In the genomic region with DNA sequence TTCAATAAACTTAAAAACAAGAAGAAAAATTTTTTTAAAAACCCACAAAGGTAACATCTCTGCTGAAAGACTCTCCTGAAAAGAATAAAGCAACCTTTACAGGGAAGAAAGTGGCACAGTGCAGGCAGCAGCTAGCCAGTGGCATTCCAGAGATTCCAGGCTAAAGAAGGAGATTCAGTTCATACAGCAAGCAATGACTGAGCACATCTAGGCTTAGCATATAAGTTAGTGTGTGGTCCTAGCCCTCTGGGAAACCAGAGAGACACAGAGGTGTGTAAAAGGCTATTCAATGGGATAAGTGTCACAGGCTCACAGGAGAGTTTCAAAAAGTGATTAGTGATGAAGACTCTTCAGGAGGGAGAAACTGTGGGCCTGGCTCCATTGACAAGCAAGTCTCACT, we compare ENCODE assay signal across 19 mouse cellular contexts.
A peak's percentile ranks its signal among the peaks of the same experiment; 100 is the strongest.
DNase-seq lines count a peak whose midpoint lies in the region; ATAC-seq lines count a peak whose summit lies in the region.
"Had no signal": no experiment of that assay in that cellular context is flagged by ENCODE, and none has a peak within 500 bp of the region (broad histone marks: within the 10 kb centered on the region; RNA-seq: fewer than 3 reads in every experiment).

No protein-coding gene starts in this region.

- no peak overlapping the region for H3K4me3 ChIP-seq in midbrain, embryonic 10.5 days
- no peak overlapping the region for H3K4me3 ChIP-seq in midbrain, embryonic 13.5 days (replicated peaks)
- no peak overlapping the region for H3K4me3 ChIP-seq in embryonic facial prominence, embryonic 10.5 days
- H3K4me3 ChIP-seq: gastrocnemius, adult 2 months; heart, embryonic 12.5 days; hindbrain, embryonic 15.5 days; limb, embryonic 13.5 days; neural tube, embryonic 12.5 days had no signal

- H3K9me3 ChIP-seq in midbrain, embryonic 10.5 days (replicated peaks) = no peaks in the 10 kb centered on the region
- no peaks in the 10 kb centered on the region for H3K9me3 ChIP-seq in midbrain, embryonic 13.5 days
- H3K9me3 ChIP-seq in embryonic facial prominence, embryonic 10.5 days = no peaks in the 10 kb centered on the region
- H3K9me3 ChIP-seq: heart, embryonic 12.5 days; hindbrain, embryonic 15.5 days; limb, embryonic 13.5 days; neural tube, embryonic 12.5 days had no signal

- no peak overlapping the region for H3K4me2 ChIP-seq in midbrain, embryonic 13.5 days (replicated peaks)
- H3K4me2 ChIP-seq: heart, embryonic 12.5 days; hindbrain, embryonic 15.5 days; limb, embryonic 13.5 days; neural tube, embryonic 12.5 days had no signal

- peak; percentile 19 for DNase-seq in midbrain, embryonic 10.5 days (ENCODE audit: low spot score)
- peak; percentile 4 for DNase-seq in ZHBTc4 (ENCODE audit: low read depth, low spot score)
- DNase-seq in embryonic facial prominence, embryonic 10.5 days (ENCODE audit: low spot score) = peak; percentile 22
- no peak for DNase-seq in layer of hippocampus, postnatal 25 days (ENCODE audit: extremely low spot score in 1 of 2, low spot score in 1 of 2)
- no peak for DNase-seq in left cerebral cortex, postnatal 10 days (ENCODE audit: extremely low spot score in 1 of 2, low spot score in 2 of 2)
- DNase-seq in adrenal gland, postnatal 36 days = no peak
- DNase-seq: adrenal gland, adult 8-10 months; cerebellum, adult 9-11 months; gastrocnemius, adult 2 months; right cerebral cortex, adult 18-20 months had no signal

- no peak overlapping the region for H3K9ac ChIP-seq in midbrain, embryonic 13.5 days (replicated peaks)
- H3K9ac ChIP-seq: heart, embryonic 12.5 days; hindbrain, embryonic 15.5 days; limb, embryonic 13.5 days; liver, embryonic 14.5 days; neural tube, embryonic 12.5 days had no signal

- no peaks in the 10 kb centered on the region for H3K36me3 ChIP-seq in midbrain, embryonic 10.5 days
- no peaks in the 10 kb centered on the region for H3K36me3 ChIP-seq in midbrain, embryonic 13.5 days
- H3K36me3 ChIP-seq in embryonic facial prominence, embryonic 10.5 days (replicated peaks) = no peaks in the 10 kb centered on the region
- H3K36me3 ChIP-seq: heart, embryonic 12.5 days; hindbrain, embryonic 15.5 days; limb, embryonic 13.5 days; neural tube, embryonic 12.5 days had no signal

- H3K27me3 ChIP-seq in midbrain, embryonic 10.5 days (ENCODE audit: low read depth, poor library complexity, severe bottlenecking) = no peaks in the 10 kb centered on the region
- no peaks in the 10 kb centered on the region for H3K27me3 ChIP-seq in midbrain, embryonic 13.5 days
- no peaks in the 10 kb centered on the region for H3K27me3 ChIP-seq in embryonic facial prominence, embryonic 10.5 days (replicated peaks; ENCODE audit: low read depth, poor library complexity, severe bottlenecking)
- H3K27me3 ChIP-seq: heart, embryonic 12.5 days; hindbrain, embryonic 15.5 days; limb, embryonic 13.5 days; neural tube, embryonic 12.5 days had no signal

- H3K4me1 ChIP-seq in midbrain, embryonic 10.5 days = peaks cover 13% of the 10 kb centered on the region
- no peaks in the 10 kb centered on the region; the same call in 1 of the 2 replicates for H3K4me1 ChIP-seq in midbrain, embryonic 13.5 days (replicated peaks)
- peaks cover 7% of the 10 kb centered on the region for H3K4me1 ChIP-seq in embryonic facial prominence, embryonic 10.5 days
- H3K4me1 ChIP-seq: hindbrain, embryonic 15.5 days; limb, embryonic 13.5 days; neural tube, embryonic 12.5 days had no signal

- ATAC-seq in midbrain, embryonic 13.5 days = no peak
- ATAC-seq: intestine, postnatal 0 days; lung, postnatal 0 days had no signal

- intact Hi-C loops in left cerebral cortex, postnatal 10 days (cut with DNase I) = no loop called here

- peak overlapping the region; percentile 38; the same call in 1 of the 2 replicates for H3K27ac ChIP-seq in midbrain, embryonic 10.5 days (replicated peaks)
- H3K27ac ChIP-seq in midbrain, embryonic 13.5 days = no peak overlapping the region
- H3K27ac ChIP-seq in embryonic facial prominence, embryonic 10.5 days (replicated peaks) = no peak overlapping the region; the same call in 1 of the 2 replicates
- H3K27ac ChIP-seq: gastrocnemius, adult 2 months; hindbrain, embryonic 15.5 days; limb, embryonic 13.5 days; liver, embryonic 14.5 days; neural tube, embryonic 12.5 days; stomach, postnatal 0 days had no signal

Comparison
In these comparisons a context has a peak if more than half of its experiments do, and no peak if none do; other contexts are left out.
1. DNase-seq: peak in midbrain, embryonic 10.5 days (single experiment), ZHBTc4 (single experiment) and embryonic facial prominence, embryonic 10.5 days (single experiment); none in layer of hippocampus, postnatal 25 days (0 of 2), left cerebral cortex, postnatal 10 days (0 of 2) and adrenal gland, postnatal 36 days (0 of 2).